Mouse (Mus musculus) liver, embryonic 16.5 days (tissue): ENCODE results near the gene Pabpc4. TPM values are rescaled to one million over a fixed set of nuclear protein-coding genes. Genes with fewer than 3 reads are reported as not detected.
A peak's percentile ranks its signal among the peaks of the same experiment; 100 is the strongest.

ENCODE experiments used
- ATAC-seq: fragments of 200-750 bp; cut with Nextera tagmentation; 2 replicates; pipeline ENCODE4 v1.8.0; 2017; ENCODE audit warnings: low read depth, mild to moderate bottlenecking, moderate number of reproducible peaks, moderate library complexity
- H3K27ac ChIP-seq: fragments of 300-500 bp; sonication (generic); 2 replicates; pipeline ENCODE4 v1.5.1; 2014; ENCODE audit warnings: mild to moderate bottlenecking, low read length
- H3K27me3 ChIP-seq: fragments of 300-500 bp; sonication (generic); 2 replicates; pipeline ENCODE4 v1.6.1; 2014; ENCODE audit warnings: low read depth, low read length, mixed read lengths; ENCODE audit not compliant: control insufficient read depth, insufficient read depth
- H3K36me3 ChIP-seq: fragments of 300-500 bp; sonication (generic); 2 replicates; pipeline ENCODE4 v1.6.1; 2014; ENCODE audit warnings: mild to moderate bottlenecking; ENCODE audit not compliant: control insufficient read depth, insufficient read depth
- H3K4me1 ChIP-seq: fragments of 300-500 bp; sonication (generic); 2 replicates; pipeline ENCODE4 v1.6.1; 2014; ENCODE audit warnings: low read depth, low read length, mixed read lengths; ENCODE audit not compliant: control insufficient read depth
- H3K4me2 ChIP-seq: fragments of 300-500 bp; sonication (generic); 2 replicates; pipeline ENCODE4 v1.6.1; 2014; ENCODE audit warnings: low read depth, low read length, mixed read lengths
- H3K4me3 ChIP-seq: fragments of 300-500 bp; sonication (generic); 2 replicates; pipeline ENCODE4 v1.5.1; 2014; ENCODE audit warnings: low read depth, mild to moderate bottlenecking, low read length
- H3K9ac ChIP-seq: fragments of 300-500 bp; sonication (generic); 2 replicates; pipeline ENCODE4 v1.6.1; 2014; ENCODE audit warnings: low read depth, low read length
- H3K9me3 ChIP-seq: fragments of 300-500 bp; sonication (generic); replicated peaks from 2 replicates; pipeline ENCODE4 v1.6.1; 2016; ENCODE audit warnings: low read length; ENCODE audit not compliant: control insufficient read depth
- WGBS: fragments of 180-500 bp; shearing (Covaris S2); extraction: QIAGEN DNeasy Blood & Tissue Kit; methylation state at CpG from one replicate; pipeline ENCODE4 v1.1.7; 2014; ENCODE audit not compliant: insufficient replicate concordance; 5-methylcytosine and 5-hydroxymethylcytosine counted together
- polyA plus RNA-seq: library from polyadenylated mRNA; unstranded; fragments of >200 nt; fragmentation: Nextera tagmentation; extraction: Ambion mirVana; gene quantifications from 2 replicates; pipeline ENCODE4 v1.2.1, GENCODE M21; 2015

Gene Pabpc4
- 70.4 and 73.8 TPM in 2 replicates for polyA plus RNA-seq

- no peaks in the 10 kb centered on the region for H3K9me3 ChIP-seq
- H3K4me2 ChIP-seq = no peak within 1 kb of the TSS
- H3K36me3 ChIP-seq = no peaks in the 10 kb centered on the region
- WGBS = 53% methylated on average over 5 of the region's 5 CpGs
- no peak within 1 kb of the TSS for H3K9ac ChIP-seq
- H3K27me3 ChIP-seq = no peaks in the 10 kb centered on the region
- ATAC-seq = no peak
- no peak within 1 kb of the TSS for H3K4me3 ChIP-seq
- no peak within 1 kb of the TSS for H3K27ac ChIP-seq
- no peaks in the 10 kb centered on the region for H3K4me1 ChIP-seq
Measured at GRCm38 (mm10) chr4:123261721-123262401, at the start of gene Pabpc4. TSS of gene Pabpc4 (plus strand) at chr4:123262351.

DNA sequence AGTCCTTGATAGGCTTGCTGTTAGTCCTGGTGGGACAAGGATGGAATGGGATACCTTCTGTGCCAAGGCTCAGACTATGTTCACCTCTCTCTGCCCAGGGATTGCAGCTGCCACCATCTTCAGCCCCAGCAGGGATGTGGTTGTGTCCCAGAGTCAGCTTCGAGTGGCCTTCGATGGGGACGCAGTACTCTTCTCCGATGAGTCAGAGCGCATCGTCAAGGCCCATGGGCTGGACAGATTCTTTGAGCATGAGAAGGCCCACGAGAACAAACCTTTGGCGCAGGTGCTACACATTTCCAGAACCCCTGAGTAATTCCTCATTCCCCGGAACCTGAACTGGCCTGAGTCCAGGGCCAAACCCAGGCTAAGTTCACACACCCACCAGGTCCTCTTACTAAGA lies 48.2 kb upstream of the Pabpc4 start:
- no peaks in the 10 kb centered on the region for H3K27me3 ChIP-seq
- WGBS = 83% methylated on average over 9 of the region's 9 CpGs
- H3K9ac ChIP-seq = no peak overlapping the region
- no peaks in the 10 kb centered on the region for H3K9me3 ChIP-seq
- ATAC-seq = no peak
- no peaks in the 10 kb centered on the region for H3K36me3 ChIP-seq
- no peak overlapping the region for H3K4me2 ChIP-seq
- no peak overlapping the region for H3K4me3 ChIP-seq
- no peak overlapping the region for H3K27ac ChIP-seq
- H3K4me1 ChIP-seq = no peaks in the 10 kb centered on the region

DNA sequence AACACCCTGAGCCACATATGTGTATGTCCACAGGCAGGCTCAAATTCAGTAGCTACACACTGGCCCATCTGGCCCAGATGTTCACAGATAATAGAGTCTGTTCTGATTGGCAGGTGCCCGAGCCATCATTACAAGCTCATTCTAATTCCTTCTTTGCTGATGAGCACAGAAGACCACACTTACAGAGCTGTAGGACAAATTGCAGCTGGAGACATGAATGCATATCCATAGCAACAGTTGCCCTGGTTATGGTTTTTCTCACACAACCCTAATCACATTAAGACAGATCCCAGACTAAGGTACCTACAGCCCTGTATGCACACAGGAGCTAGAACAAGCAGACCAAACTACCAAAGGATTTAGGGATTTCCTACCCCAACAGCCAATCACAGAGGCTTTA lies 46.8 kb upstream of the Pabpc4 start:
- 28% methylated on average over 1 of the region's 1 CpGs for WGBS
- H3K27me3 ChIP-seq = no peaks in the 10 kb centered on the region

DNA sequence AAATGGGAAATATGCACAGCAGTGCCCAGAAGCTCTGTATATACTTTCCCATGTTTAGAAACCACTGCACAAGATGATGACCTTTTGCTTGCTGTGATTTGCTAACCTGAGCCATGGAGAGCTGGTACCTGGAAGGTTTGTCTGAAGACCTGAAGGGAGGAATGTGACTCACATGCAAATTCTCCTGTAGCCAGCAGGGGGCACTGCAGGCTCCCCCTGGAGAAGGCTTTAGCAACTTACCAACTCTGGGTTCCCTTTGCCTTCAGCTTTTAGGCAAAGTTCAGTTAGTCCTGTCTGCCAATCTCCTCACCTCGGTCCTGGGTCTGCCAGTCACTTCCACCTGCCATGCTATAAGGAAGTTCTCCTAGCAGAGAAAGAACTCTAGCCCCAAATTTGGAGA lies 45.4 kb upstream of the Pabpc4 start:
- Histone ChIP-seq H3K27me3 (no peaks in the 10 kb centered on the region), H3K9me3 (no peaks in the 10 kb centered on the region), H3K36me3 (no peaks in the 10 kb centered on the region), H3K4me1 (no peaks in the 10 kb centered on the region), H3K27ac (no peak overlapping the region), H3K4me2 (no peak overlapping the region), H3K4me3 (no peak overlapping the region), H3K9ac (no peak overlapping the region)
- WGBS = 4% methylated on average over 1 of the region's 1 CpGs
- ATAC-seq = no peak

More for the DNA sequence above, 46.8 kb upstream of the Pabpc4 start:
- ATAC-seq = no peak
- no peak overlapping the region for H3K4me3 ChIP-seq
- no peaks in the 10 kb centered on the region for H3K36me3 ChIP-seq
- H3K9ac ChIP-seq = no peak overlapping the region
- H3K9me3 ChIP-seq = no peaks in the 10 kb centered on the region
- no peak overlapping the region for H3K4me2 ChIP-seq
- no peaks in the 10 kb centered on the region for H3K4me1 ChIP-seq
- no peak overlapping the region for H3K27ac ChIP-seq

- Histone ChIP-seq H3K36me3 (no peaks in the 10 kb centered on the region), H3K4me1 (no peaks in the 10 kb centered on the region), H3K27ac (no peak overlapping the region), H3K4me2 (no peak overlapping the region), H3K9ac (no peak overlapping the region), H3K27me3 (no peaks in the 10 kb centered on the region), H3K4me3 (no peak overlapping the region), H3K9me3 (no peaks in the 10 kb centered on the region)
- peak; percentile 47; the same call in 1 of the 2 replicates for ATAC-seq
- WGBS = 57% methylated on average over 15 of the region's 15 CpGs
Measured at GRCm38 (mm10) chr4:123219720-123220357, 42.3 kb upstream of the Pabpc4 start.

DNA sequence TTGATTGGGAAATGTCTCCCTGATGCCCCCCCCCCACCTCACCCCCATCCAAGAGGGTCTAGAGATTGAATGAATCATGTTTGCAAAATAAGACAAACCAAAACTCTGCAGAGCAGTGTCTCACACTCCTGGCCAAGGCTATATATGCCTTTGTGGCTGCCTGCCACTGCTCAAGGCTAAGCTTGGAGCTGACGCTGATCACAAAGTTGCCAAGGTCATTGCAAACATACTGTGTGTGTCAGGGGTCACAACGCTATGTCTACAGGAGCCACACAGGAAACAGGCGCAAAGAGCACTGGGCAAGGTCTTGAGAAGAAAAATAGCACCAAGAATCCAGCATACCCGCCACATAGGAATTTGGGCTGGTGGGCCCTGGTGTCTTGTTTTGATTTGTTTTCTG lies 41.5 kb upstream of the Pabpc4 start:
- ATAC-seq = no peak
- H3K9ac ChIP-seq = no peak overlapping the region
- 52% methylated on average over 4 of the region's 4 CpGs for WGBS
- H3K4me3 ChIP-seq = no peak overlapping the region
- no peak overlapping the region for H3K27ac ChIP-seq
- no peaks in the 10 kb centered on the region for H3K9me3 ChIP-seq
- no peaks in the 10 kb centered on the region for H3K4me1 ChIP-seq
- no peak overlapping the region for H3K4me2 ChIP-seq
- no peaks in the 10 kb centered on the region for H3K27me3 ChIP-seq
- no peaks in the 10 kb centered on the region for H3K36me3 ChIP-seq

DNA sequence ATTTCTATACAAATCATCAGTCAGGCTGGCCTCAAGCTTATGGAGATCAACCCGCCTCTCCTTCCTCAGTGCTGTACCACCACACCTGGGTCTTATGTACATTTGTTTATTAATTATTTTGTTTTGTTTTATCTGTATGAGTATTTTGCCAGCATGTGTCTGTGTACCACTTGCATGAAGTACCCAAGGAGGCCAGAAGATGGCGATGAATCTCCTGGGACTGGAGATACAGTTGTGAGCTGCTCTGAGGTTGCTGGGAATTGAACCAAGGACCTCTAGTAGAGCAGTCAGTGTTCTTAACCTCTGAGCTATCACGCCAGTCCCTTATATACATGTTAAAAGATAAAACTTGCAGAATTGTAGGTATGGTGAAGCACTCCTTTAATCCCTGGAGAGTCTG lies 38.8 kb upstream of the Pabpc4 start:
- no peaks in the 10 kb centered on the region for H3K9me3 ChIP-seq
- H3K9ac ChIP-seq = no peak overlapping the region
- no peak overlapping the region for H3K4me3 ChIP-seq
- H3K4me2 ChIP-seq = no peak overlapping the region
- no peaks in the 10 kb centered on the region for H3K4me1 ChIP-seq
- ATAC-seq = no peak
- 33% methylated on average over 3 of the region's 3 CpGs for WGBS
- no peaks in the 10 kb centered on the region for H3K36me3 ChIP-seq
- H3K27ac ChIP-seq = no peak overlapping the region
- H3K27me3 ChIP-seq = no peaks in the 10 kb centered on the region

GRCm38 (mm10) chr4:123225718-123226403 lies 36.3 kb upstream of the Pabpc4 start:
- ATAC-seq = no peak
- Histone ChIP-seq H3K9me3 (no peaks in the 10 kb centered on the region), H3K27me3 (no peaks in the 10 kb centered on the region), H3K4me3 (no peak overlapping the region), H3K9ac (no peak overlapping the region), H3K4me2 (no peak overlapping the region), H3K36me3 (no peaks in the 10 kb centered on the region), H3K4me1 (no peaks in the 10 kb centered on the region), H3K27ac (no peak overlapping the region)
- 60% methylated on average over 10 of the region's 10 CpGs for WGBS

DNA sequence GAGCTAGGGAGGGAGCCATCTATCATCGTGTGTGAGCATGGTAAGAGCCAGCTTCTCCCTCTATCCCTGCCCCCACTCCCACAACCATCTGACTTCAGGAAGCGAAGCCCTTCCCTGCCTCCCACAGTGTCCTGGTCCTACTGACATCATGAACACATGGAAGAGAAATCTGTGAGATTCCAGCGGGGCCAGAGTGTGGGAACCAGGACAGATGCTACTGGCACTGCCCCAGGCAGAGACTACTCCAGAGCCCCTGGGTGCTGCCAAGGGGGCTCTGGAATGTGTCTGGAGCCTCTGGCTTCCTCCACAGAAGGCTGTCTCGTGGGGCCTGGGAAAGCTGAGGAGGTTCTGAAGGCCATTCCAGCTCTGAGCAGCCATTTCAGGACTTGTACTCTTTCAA lies 34.4 kb upstream of the Pabpc4 start:
- no peak overlapping the region for H3K27ac ChIP-seq
- WGBS = 47% methylated on average over 4 of the region's 4 CpGs
- H3K9me3 ChIP-seq = no peaks in the 10 kb centered on the region
- H3K4me3 ChIP-seq = no peak overlapping the region
- H3K4me1 ChIP-seq = no peaks in the 10 kb centered on the region
- no peaks in the 10 kb centered on the region for H3K36me3 ChIP-seq
- H3K9ac ChIP-seq = no peak overlapping the region
- ATAC-seq = no peak
- H3K27me3 ChIP-seq = peaks cover 3% of the 10 kb centered on the region
- H3K4me2 ChIP-seq = no peak overlapping the region
